Mouse (Mus musculus): ENCODE measurements around the gene Atxn1.

- TF ChIP-seq CTCF (IDR thresholded peaks at IDR 0.05; ENCODE audit: insufficient read depth, low read depth, low read length) (no peak), POLR2A (IDR thresholded peaks at IDR 0.05; ENCODE audit: insufficient read depth, low read depth, low read length) (no peak)
Observed at GRCm38 (mm10) chr13:45827619-45828018, 137.2 kb downstream of the Atxn1 start.

Data from olfactory bulb, adult 2 months (tissue).